Mouse (Mus musculus): ENCODE measurements at regions not wholly inside any gene's neighbourhood (a gene's known extent, or its start where the extent isn't known, plus 50 kb on each side); places are given as distances from the start of the nearest gene placed in this dataset.

GRCm38 (mm10) chr1:63916907-63917650 lies 148.0 kb upstream of the 4933402D24Rik start:
- no peak for TF ChIP-seq POLR2A (IDR thresholded peaks at IDR 0.05; ENCODE audit: insufficient read depth, low read length)
- no peak for TF ChIP-seq CTCF (IDR thresholded peaks at IDR 0.05; ENCODE audit: low read depth, low read length)

All from ES-Bruce4 (cell line).